Mouse (Mus musculus): ENCODE results near the gene Vac14. TPM values are rescaled to one million over a fixed set of nuclear protein-coding genes. Genes with fewer than 3 reads are reported as not detected.
A peak's percentile ranks its signal among the peaks of the same experiment; 100 is the strongest.
"Not testable (repeated sequence)": the region's sequence is repeated elsewhere in the genome, so short reads cannot be mapped to it uniquely, and the experiment has no call there.

Vac14 gene
- polyA plus RNA-seq, 1 experiment from 2014 or later, result 30.5 TPM

DNA sequence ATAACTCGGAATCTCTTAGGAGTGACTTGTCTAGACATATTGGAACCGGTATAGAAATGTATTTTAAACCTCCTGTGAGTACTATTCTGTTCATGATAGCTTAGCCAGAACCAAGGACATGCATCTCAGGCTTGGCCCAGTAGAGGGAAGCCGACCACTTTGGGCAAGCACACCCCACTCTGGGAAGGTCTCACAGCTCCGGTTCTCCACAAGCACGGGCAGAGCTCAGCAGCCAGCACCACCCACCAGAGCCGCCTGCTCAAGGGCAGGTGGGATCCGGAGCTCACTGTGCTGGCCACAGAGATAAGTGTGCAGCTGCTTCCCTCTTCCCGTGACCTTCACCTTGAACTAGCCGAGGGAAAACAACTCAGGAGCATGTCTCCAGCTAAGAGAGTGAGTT is 32.5 kb downstream of the Vac14 start:
- Histone ChIP-seq H3K27me3 (replicated peaks) (no peaks in the 10 kb centered on the region), H3K4me3 (no peak overlapping the region), H3K9ac (no peak overlapping the region), H3K4me2 (no peak overlapping the region), H3K36me3 (peaks cover 75% of the 10 kb centered on the region), H3K4me1 (no peaks in the 10 kb centered on the region), H3K9me3 (replicated peaks) (no peaks in the 10 kb centered on the region), H3K27ac (no peak overlapping the region)
- WGBS (ENCODE audit: insufficient replicate concordance), result 78% methylated on average over 9 of the region's 9 CpGs
- ATAC-seq, result no peak

DNA sequence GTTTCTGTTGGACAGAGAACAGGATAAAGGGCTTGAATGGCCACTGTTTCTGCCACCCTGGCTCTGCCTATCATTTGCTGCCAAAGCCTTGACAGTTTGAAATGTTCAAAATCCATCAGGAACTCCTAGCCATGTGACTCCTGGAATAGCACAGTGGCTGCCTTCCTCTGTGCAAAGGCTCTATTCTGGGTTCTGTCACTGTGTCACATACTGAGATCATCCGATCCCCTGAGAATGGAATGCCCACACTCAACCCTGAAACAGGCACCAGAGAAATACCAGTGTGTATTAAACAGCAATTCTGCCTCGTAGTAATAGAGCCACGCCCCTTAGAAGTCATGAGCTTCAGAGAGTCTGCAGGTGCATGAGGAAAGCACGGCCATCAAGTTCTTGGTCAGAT is 33.5 kb downstream of the Vac14 start:
- no peak overlapping the region for H3K4me2 ChIP-seq
- no peak for ATAC-seq
- 71% methylated on average over 4 of the region's 4 CpGs for WGBS (ENCODE audit: insufficient replicate concordance)
- no peak overlapping the region for H3K9ac ChIP-seq
- H3K27me3 ChIP-seq (replicated peaks), result no peaks in the 10 kb centered on the region
- H3K9me3 ChIP-seq (replicated peaks), result no peaks in the 10 kb centered on the region
- H3K36me3 ChIP-seq, result peaks cover 77% of the 10 kb centered on the region
- no peak overlapping the region for H3K27ac ChIP-seq
- no peaks in the 10 kb centered on the region for H3K4me1 ChIP-seq
- no peak overlapping the region for H3K4me3 ChIP-seq

DNA sequence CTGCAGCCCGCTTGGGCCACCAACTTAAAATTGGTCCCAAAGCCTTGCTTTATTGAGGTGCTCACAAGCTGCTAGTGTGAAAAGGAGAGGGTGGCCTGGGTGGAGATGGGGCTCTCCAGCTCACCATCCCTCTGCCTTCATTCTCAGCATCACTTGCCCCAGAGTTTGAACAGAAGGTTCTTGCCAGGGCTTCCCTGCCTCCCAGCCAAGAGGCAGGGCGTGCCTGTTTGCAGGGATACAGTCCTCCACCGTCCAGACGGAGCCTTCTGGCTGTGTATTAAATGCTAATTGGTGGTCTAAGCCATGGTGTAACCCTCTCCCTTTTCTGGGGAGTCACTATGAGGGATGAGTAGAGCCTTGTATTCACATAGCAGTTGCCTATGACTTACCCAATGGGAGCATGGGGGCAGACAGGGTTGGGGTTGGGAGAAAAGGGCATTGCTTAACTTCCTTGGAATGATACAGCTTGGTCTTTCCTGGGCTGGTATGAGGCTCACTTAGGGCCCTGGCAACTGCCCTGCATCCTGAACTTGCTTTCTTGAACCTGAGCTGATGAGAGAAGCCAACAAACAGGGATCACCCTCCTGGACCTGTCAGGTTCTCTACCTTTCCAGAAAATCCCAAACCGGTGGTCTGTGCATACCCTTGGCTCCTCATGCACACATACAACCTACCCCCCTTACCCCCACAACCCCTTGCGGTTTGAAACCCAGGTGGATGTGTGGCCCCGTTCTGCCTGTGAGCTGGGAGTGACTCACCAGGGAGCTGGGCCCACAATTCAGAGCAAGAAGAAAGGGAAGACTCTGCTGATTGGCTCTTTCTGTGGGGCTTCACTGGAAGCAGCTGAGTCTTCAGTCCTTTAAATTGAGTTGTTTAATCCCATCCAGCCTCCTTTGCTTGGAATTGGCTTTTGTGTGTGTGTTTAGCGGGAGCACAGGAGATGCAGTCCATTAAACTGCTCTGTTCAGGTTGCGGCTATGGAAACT is 36.0 kb downstream of the Vac14 start:
- Histone ChIP-seq H3K9ac (no peak overlapping the region), H3K4me3 (no peak overlapping the region), H3K27ac (no peak overlapping the region), H3K36me3 (peaks cover 93% of the 10 kb centered on the region), H3K9me3 (replicated peaks) (no peaks in the 10 kb centered on the region), H3K4me2 (no peak overlapping the region), H3K27me3 (replicated peaks) (no peaks in the 10 kb centered on the region), H3K4me1 (no peaks in the 10 kb centered on the region)
- WGBS (ENCODE audit: insufficient replicate concordance), result 80% methylated on average over 9 of the region's 9 CpGs
- no peak for ATAC-seq

DNA sequence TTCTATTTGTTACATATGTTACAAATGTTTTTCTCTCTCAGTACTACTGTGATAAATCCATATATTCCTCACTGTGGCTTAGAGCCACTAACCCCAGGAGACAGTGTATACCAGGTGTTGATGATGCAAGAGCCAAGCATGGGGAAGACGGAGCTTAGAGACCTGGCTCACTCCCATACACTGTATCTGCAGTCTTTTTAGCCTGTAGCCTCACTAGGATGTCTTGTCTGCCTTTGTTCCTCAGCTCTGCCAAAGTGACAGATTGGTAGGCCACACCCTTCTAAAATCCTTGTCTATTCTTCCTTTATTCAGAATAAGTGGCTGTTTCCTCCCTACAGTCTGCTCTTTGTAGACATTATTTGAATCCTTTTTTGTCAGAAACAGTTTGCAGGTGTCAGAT is 37.4 kb downstream of the Vac14 start:
- Histone ChIP-seq H3K9ac (no peak overlapping the region), H3K4me1 (no peaks in the 10 kb centered on the region), H3K36me3 (peaks cover 93% of the 10 kb centered on the region), H3K9me3 (replicated peaks) (no peaks in the 10 kb centered on the region), H3K27ac (no peak overlapping the region), H3K27me3 (replicated peaks) (no peaks in the 10 kb centered on the region), H3K4me3 (no peak overlapping the region), H3K4me2 (no peak overlapping the region)
- 89% methylated on average over 1 of the region's 1 CpGs for WGBS (ENCODE audit: insufficient replicate concordance)
- ATAC-seq, result no peak

DNA sequence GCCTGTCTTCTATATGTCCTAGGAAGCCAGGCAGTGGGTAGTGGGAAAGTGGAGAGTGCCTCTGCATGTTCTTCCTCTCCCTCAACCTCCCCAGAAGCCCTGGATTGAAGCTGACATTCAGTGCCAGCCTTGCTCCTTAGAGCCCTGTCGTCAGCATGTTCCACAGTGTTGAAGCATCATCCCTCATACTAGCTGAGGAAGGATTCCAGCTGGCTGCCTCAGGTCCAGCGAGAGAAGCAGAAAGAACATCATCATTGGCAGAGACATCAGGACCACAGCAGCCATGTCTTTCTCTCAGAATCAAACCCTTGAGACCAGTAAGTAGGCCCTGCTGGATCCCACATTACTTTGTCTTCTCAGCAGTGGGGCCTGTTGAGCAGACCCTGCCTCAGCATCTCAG is 39.3 kb downstream of the Vac14 start:
- Histone ChIP-seq H3K4me2 (no peak overlapping the region), H3K9ac (no peak overlapping the region), H3K27ac (no peak overlapping the region), H3K4me1 (no peaks in the 10 kb centered on the region), H3K9me3 (replicated peaks) (no peaks in the 10 kb centered on the region), H3K27me3 (replicated peaks) (no peaks in the 10 kb centered on the region), H3K36me3 (peaks cover 95% of the 10 kb centered on the region), H3K4me3 (no peak overlapping the region)
- 77% methylated on average over 2 of the region's 2 CpGs for WGBS (ENCODE audit: insufficient replicate concordance)
- ATAC-seq, result no peak

DNA sequence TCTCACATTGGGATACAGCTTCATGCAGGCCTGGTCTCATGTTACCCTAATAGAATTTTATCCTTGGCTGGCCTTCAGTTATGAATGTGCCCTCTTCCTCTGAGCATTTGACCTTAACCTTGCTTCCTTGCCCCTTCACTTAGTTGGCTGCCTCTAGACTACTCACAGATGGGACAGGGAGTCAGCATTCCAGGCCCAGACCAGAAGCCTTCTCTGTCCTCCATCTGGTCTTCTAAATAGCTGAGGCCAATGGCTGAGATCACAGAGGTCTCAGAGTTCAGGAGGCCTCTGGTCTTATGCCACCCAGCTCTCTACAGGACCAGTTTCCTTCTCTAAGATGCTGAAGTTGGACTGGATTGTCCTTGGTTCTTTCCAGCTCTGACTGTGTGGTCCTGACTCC is 41.7 kb downstream of the Vac14 start:
- Histone ChIP-seq H3K4me3 (no peak overlapping the region), H3K27ac (no peak overlapping the region), H3K27me3 (replicated peaks) (no peaks in the 10 kb centered on the region), H3K9ac (no peak overlapping the region), H3K4me2 (no peak overlapping the region), H3K4me1 (no peaks in the 10 kb centered on the region), H3K9me3 (replicated peaks) (no peaks in the 10 kb centered on the region), H3K36me3 (peaks cover 74% of the 10 kb centered on the region)
- no peak for ATAC-seq

DNA sequence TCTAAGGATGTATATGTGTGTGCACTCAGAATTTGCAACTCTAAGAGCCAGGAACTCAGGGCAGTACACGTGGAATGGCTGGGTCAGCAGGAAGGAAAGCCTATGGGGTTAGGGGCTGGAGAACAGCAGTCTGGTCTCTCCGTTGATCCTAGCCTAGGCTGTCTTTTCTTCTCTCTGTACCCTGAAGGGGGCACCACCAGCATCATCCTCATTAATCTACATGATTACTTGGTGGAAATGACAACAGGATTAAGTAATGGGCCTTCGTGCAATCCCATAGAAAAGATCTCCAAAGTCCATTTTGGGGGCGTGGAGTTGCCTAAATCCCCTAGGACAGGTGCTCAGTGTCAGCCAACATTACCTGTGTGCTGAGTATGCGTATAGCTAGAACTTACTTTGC is 44.2 kb downstream of the Vac14 start:
- Histone ChIP-seq H3K9me3 (replicated peaks) (no peaks in the 10 kb centered on the region), H3K27me3 (replicated peaks) (no peaks in the 10 kb centered on the region), H3K4me3 (no peak overlapping the region), H3K4me1 (peaks cover 5% of the 10 kb centered on the region; the same call in 1 of the 2 replicates), H3K36me3 (peaks cover 55% of the 10 kb centered on the region), H3K4me2 (no peak overlapping the region), H3K27ac (no peak overlapping the region), H3K9ac (no peak overlapping the region)
- 78% methylated on average over 5 of the region's 5 CpGs for WGBS (ENCODE audit: insufficient replicate concordance)
- ATAC-seq, result no peak

DNA sequence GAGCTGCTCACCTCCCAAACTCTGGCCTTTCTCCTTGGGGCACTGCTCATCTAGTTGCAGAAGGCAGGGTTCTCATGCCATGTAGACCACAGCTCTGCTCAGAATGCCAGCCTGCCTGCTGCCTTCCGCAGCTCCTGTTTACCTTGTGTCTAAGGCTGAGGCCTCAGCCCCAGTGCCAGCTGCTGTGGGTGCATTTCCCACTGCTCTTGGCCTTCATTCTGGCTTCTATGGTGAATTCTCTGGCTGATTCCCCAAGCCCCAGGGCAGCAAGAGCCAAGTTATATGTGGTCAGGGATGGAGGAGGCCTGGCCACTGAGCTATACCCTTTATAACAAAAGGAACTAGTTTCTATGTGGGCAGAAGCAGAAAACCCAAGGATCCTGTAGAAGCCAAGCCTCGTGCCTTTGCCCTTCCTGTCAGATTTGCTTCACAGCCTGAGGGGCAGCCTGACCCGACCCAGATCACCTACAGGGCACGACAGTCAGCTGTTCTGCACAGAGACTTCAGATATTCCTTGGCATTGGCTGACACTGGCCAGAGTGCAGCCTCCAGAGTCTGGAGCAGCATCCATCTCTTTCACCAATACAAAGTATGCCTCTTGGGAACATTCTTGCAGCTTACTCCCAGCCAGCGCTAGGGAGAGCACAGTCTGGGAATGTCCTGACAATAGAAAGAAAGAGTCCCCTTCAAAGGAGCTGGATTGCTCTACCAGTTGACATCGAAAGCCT is 44.8 kb downstream of the Vac14 start:
- Histone ChIP-seq H3K27ac (no peak overlapping the region), H3K27me3 (replicated peaks) (no peaks in the 10 kb centered on the region), H3K4me2 (no peak overlapping the region), H3K36me3 (peaks cover 49% of the 10 kb centered on the region), H3K4me1 (peaks cover 12% of the 10 kb centered on the region), H3K9me3 (replicated peaks) (no peaks in the 10 kb centered on the region), H3K9ac (no peak overlapping the region), H3K4me3 (no peak overlapping the region)
- no peak for ATAC-seq
- WGBS (ENCODE audit: insufficient replicate concordance), result 75% methylated on average over 6 of the region's 6 CpGs

DNA sequence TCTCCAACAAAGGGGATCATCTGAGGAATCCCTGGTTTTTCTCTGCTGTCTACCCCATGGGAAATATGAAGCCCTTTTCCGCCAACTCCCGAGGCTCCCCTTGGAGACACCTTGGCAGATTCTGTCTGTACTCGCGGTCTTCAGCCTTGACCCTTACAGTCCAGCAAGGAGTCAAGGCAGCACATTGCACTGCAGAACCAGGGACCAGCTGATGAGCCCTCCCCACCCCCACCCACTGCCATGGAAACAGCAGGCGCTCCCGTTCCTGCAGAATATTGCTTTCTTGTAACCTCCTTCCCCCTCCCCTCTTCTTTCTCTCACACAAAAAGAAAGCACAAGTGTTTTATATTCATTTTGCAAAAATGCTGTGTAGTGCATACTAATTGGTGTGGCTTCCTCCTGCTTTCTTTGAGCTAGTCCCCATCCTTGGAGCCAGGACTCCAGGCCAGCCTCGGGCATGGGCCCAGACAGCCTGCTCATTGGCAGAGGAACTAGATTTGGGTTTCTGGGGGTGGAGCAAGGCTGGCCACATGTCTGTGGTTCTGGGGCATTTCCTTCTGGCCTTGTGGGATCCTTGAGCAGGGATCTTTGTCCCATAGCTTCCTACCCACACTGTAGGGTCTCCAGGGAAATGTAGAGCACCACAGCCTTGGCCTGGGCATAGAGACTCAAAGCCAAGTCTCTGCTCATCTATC is 46.0 kb downstream of the Vac14 start:
- no peaks in the 10 kb centered on the region for H3K9me3 ChIP-seq (replicated peaks)
- no peak overlapping the region for H3K4me3 ChIP-seq
- no peak for ATAC-seq
- no peaks in the 10 kb centered on the region for H3K27me3 ChIP-seq (replicated peaks)
- peaks cover 40% of the 10 kb centered on the region for H3K36me3 ChIP-seq
- no peak overlapping the region for H3K4me2 ChIP-seq
- H3K9ac ChIP-seq, result no peak overlapping the region
- WGBS (ENCODE audit: insufficient replicate concordance), result 72% methylated on average over 7 of the region's 7 CpGs
- peaks cover 23% of the 10 kb centered on the region for H3K4me1 ChIP-seq
- H3K27ac ChIP-seq, result no peak overlapping the region

DNA sequence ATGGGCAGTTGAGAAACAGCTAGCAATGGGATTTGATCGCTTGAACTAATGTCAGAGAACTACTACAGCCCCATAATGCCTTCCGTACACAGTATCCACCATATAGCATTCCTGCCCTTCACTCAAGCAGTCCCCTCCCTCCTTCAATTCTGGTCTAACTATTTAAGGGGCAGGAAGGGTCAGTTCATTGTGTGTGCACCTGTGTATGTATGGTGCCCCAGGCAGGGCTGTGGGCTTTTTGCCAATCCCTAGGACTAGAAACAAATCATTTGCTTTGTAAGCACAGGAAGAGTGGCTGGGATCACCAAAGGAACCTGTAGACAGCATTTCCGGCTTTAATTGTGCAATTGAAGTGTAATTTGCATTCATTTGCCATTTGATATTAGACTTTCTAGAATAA is 46.6 kb downstream of the Vac14 start:
- no peak overlapping the region for H3K27ac ChIP-seq
- H3K9me3 ChIP-seq (replicated peaks), result no peaks in the 10 kb centered on the region
- H3K27me3 ChIP-seq (replicated peaks), result no peaks in the 10 kb centered on the region
- 84% methylated on average over 3 of the region's 3 CpGs for WGBS (ENCODE audit: insufficient replicate concordance)
- no peak overlapping the region for H3K9ac ChIP-seq
- peaks cover 35% of the 10 kb centered on the region for H3K36me3 ChIP-seq
- H3K4me1 ChIP-seq, result peaks cover 29% of the 10 kb centered on the region
- H3K4me3 ChIP-seq, result no peak overlapping the region
- H3K4me2 ChIP-seq, result no peak overlapping the region
- no peak for ATAC-seq

DNA sequence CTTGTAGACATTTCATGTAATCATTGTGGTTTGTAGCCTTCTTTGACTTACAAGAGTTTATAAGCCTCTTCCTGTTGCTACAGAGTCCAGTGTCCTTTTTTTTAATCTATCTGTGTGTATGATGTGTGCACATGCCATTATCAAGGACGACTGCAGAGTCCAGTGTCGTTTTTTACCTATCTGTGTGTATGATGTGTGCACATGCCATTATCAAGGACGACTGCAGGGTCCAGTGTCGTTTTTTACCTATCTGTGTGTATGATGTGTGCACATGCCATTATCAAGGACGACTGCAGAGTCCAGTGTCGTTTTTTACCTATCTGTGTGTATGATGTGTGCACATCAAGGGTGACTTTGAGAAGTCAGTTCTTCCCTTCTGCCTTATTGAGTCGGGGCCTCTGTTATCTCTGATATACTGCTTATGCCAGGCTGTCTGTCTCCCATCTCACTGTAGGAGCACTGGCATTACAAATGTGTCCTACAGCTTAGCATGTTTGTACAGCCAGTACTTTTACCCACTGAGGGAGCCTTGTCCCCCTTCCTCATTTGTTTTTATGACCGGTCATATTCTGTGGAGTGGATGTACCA is 49.3 kb downstream of the Vac14 start:
- H3K4me3 ChIP-seq; H3K27ac ChIP-seq; H3K27me3 ChIP-seq (replicated peaks); H3K9ac ChIP-seq; H3K9me3 ChIP-seq (replicated peaks): not testable (repeated sequence)
- H3K4me1 ChIP-seq, result peaks cover 35% of the 10 kb centered on the region
- WGBS (ENCODE audit: insufficient replicate concordance), result 35% methylated on average over 8 of the region's 8 CpGs
- H3K36me3 ChIP-seq, result peaks cover 37% of the 10 kb centered on the region
- ATAC-seq, result peak; percentile 74
- H3K4me2 ChIP-seq, result 0 out of 2 replicates have a peak overlapping the region, but pooled peaks have one; percentile 3

Data from liver, embryonic 12.5 days (tissue).